7 mouse cellular contexts compared by ENCODE assay signal in genomic region chr4:141214337-141214851, GRCm38 (mm10). TPM values are rescaled to one million over a fixed set of nuclear protein-coding genes. Genes with fewer than 3 reads are reported as not detected.
DNase-seq lines count a peak whose midpoint lies in the region; ATAC-seq and TF ChIP-seq lines count a peak whose summit lies in the region.

No protein-coding gene starts in this region.

- DNase-seq in ES-CJ7 (ENCODE audit: low read depth, low spot score) = peak; percentile 76
- DNase-seq in adrenal gland, postnatal 36 days = peak; percentile 12 to 52
- no peak for DNase-seq in intestine, embryonic 14.5 days (ENCODE audit: low spot score)
- peak; percentile 57 for DNase-seq in lung, postnatal 0 days (ENCODE audit: low spot score)
- DNase-seq in retina, postnatal 1 day = peak; percentile 66
- no peak for DNase-seq in frontal cortex, adult 2 months (ENCODE audit: extremely low spot score in 1 of 2, low spot score in 1 of 2)

- no peak for TF ChIP-seq EP300 in lung, postnatal 0 days (IDR thresholded peaks at IDR 0.05)

- H3K9me3 ChIP-seq in embryonic facial prominence, embryonic 15.5 days (replicated peaks) = no peaks in the 10 kb centered on the region
- no peaks in the 10 kb centered on the region for H3K9me3 ChIP-seq in intestine, embryonic 14.5 days (ENCODE audit: control insufficient read depth, low read length)
- H3K9me3 ChIP-seq in lung, postnatal 0 days (ENCODE audit: low read length) = no peaks in the 10 kb centered on the region

- H3K4me2 ChIP-seq in embryonic facial prominence, embryonic 15.5 days (replicated peaks) = peak overlapping the region; percentile 86
- peak overlapping the region; percentile 88 for H3K4me2 ChIP-seq in intestine, embryonic 14.5 days (ENCODE audit: low read length)
- H3K4me2 ChIP-seq in lung, postnatal 0 days (replicated peaks; ENCODE audit: low read depth, low read length) = peak overlapping the region; percentile 89

- TF ChIP-seq CTCF in lung, postnatal 0 days (IDR thresholded peaks at IDR 0.05) = peak; percentile 75

- H3K9ac ChIP-seq in embryonic facial prominence, embryonic 15.5 days = peak overlapping the region; percentile 16; the same call in 1 of the 2 replicates
- peak overlapping the region; percentile 41 for H3K9ac ChIP-seq in intestine, embryonic 14.5 days (ENCODE audit: low read length)
- 0 out of 2 replicates have a peak overlapping the region, but pooled peaks have one; percentile 26 for H3K9ac ChIP-seq in lung, postnatal 0 days (replicated peaks; ENCODE audit: low read depth)

- ATAC-seq in embryonic facial prominence, embryonic 15.5 days (ENCODE audit: insufficient number of reproducible peaks, low FRiP score, low TSS enrichment, low read depth) = no peak
- ATAC-seq in intestine, embryonic 14.5 days (replicated peaks; ENCODE audit: low FRiP score, low TSS enrichment, low read depth) = peak; percentile 26; the same call in 1 of the 2 replicates
- peak; percentile 22 for ATAC-seq in lung, postnatal 0 days

- 0 out of 2 replicates have a peak overlapping the region, but pooled peaks have one; percentile 48 for H3K27ac ChIP-seq in embryonic facial prominence, embryonic 15.5 days (replicated peaks)
- H3K27ac ChIP-seq in intestine, embryonic 14.5 days (ENCODE audit: low read depth) = no peak overlapping the region
- H3K27ac ChIP-seq in lung, postnatal 0 days (ENCODE audit: low read length) = no peak overlapping the region

- no peaks in the 10 kb centered on the region for H3K27me3 ChIP-seq in embryonic facial prominence, embryonic 15.5 days
- no peaks in the 10 kb centered on the region for H3K27me3 ChIP-seq in intestine, embryonic 14.5 days (replicated peaks; ENCODE audit: control insufficient read depth, insufficient read depth, low read length)
- no peaks in the 10 kb centered on the region for H3K27me3 ChIP-seq in lung, postnatal 0 days (replicated peaks; ENCODE audit: insufficient read depth, low read length)

- WGBS in embryonic facial prominence, embryonic 15.5 days = under 1% methylated on average over 16 of the region's 16 CpGs
- WGBS in intestine, embryonic 14.5 days = 3% methylated on average over 15 of the region's 16 CpGs
- WGBS in lung, postnatal 0 days = 2% methylated on average over 16 of the region's 16 CpGs

- H3K4me1 ChIP-seq in embryonic facial prominence, embryonic 15.5 days = peaks cover 19% of the 10 kb centered on the region
- H3K4me1 ChIP-seq in intestine, embryonic 14.5 days (replicated peaks; ENCODE audit: control insufficient read depth, insufficient read depth, low read length) = peaks cover 9% of the 10 kb centered on the region
- peaks cover 6% of the 10 kb centered on the region; the same call in 1 of the 2 replicates for H3K4me1 ChIP-seq in lung, postnatal 0 days (ENCODE audit: insufficient read depth, low read depth, low read length)

- H3K4me3 ChIP-seq in embryonic facial prominence, embryonic 15.5 days (replicated peaks) = peak overlapping the region; percentile 52
- H3K4me3 ChIP-seq in intestine, embryonic 14.5 days (ENCODE audit: low read depth, low read length) = peak overlapping the region; percentile 49
- peak overlapping the region; percentile 50 for H3K4me3 ChIP-seq in lung, postnatal 0 days (ENCODE audit: low read depth, low read length)

- 0 out of 2 replicates have a peak, but pooled peaks cover 5% of the 10 kb centered on the region for H3K36me3 ChIP-seq in embryonic facial prominence, embryonic 15.5 days
- H3K36me3 ChIP-seq in intestine, embryonic 14.5 days (ENCODE audit: control insufficient read depth, insufficient read depth, low read length) = no peaks in the 10 kb centered on the region
- no peaks in the 10 kb centered on the region for H3K36me3 ChIP-seq in lung, postnatal 0 days (ENCODE audit: insufficient read depth, low read length)

RNA-seq across cellular contexts. Expression of gene Rsg1, which starts 0.6 kb away (rescaled TPM):
- total RNA-seq in adrenal gland, postnatal 36 days (2021) = 1 to 10 TPM in 1 of 2 experiments, under 1 TPM in 1; 0.96 to 1.2 TPM
- polyA plus RNA-seq in embryonic facial prominence, embryonic 15.5 days (2015; fragmentation: Nextera tagmentation; extraction: Ambion mirVana) = 6.8 and 8.1 TPM in 2 replicates
- polyA plus RNA-seq in intestine, embryonic 14.5 days (2014; fragmentation: Nextera tagmentation; extraction: Ambion mirVana) = 4.6 and 4.9 TPM in 2 replicates
- 2.0 and 2.4 TPM in 2 replicates for polyA plus RNA-seq in lung, postnatal 0 days (2015; fragmentation: Nextera tagmentation; extraction: Ambion mirVana)
- polyA plus RNA-seq in frontal cortex, adult 2 months (2012; rRNA removed) = 3.4 and 3.8 TPM in 2 replicates

RNA-seq across cellular contexts. Expression of gene Arhgef19, which starts 24.9 kb away (rescaled TPM):
- total RNA-seq in adrenal gland, postnatal 36 days (2021) = 10 to 100 TPM; 31.2 to 75.4 TPM
- polyA plus RNA-seq in embryonic facial prominence, embryonic 15.5 days (2015; fragmentation: Nextera tagmentation; extraction: Ambion mirVana) = 25.6 and 27.7 TPM in 2 replicates
- 14.2 and 15.8 TPM in 2 replicates for polyA plus RNA-seq in intestine, embryonic 14.5 days (2014; fragmentation: Nextera tagmentation; extraction: Ambion mirVana)
- 2.9 and 3.8 TPM in 2 replicates for polyA plus RNA-seq in lung, postnatal 0 days (2015; fragmentation: Nextera tagmentation; extraction: Ambion mirVana)
- 10.4 and 11.8 TPM in 2 replicates for polyA plus RNA-seq in frontal cortex, adult 2 months (2012; rRNA removed)

Comparison
In these comparisons a context has a peak if more than half of its experiments do, and no peak if none do; other contexts are left out.
1. DNase-seq: peak in ES-CJ7 (single experiment), adrenal gland, postnatal 36 days (2 of 2), lung, postnatal 0 days (single experiment) and retina, postnatal 1 day (single experiment); none in intestine, embryonic 14.5 days (single experiment) and frontal cortex, adult 2 months (0 of 2).
2. Peak in every context shown above with its lines, with median percentiles within 50 percentile points of each other: H3K4me2 ChIP-seq, H3K4me3 ChIP-seq and H3K9ac ChIP-seq.